Mouse (Mus musculus): ENCODE measurements around the gene Foxa3.

- no peak for TF ChIP-seq CTCF (IDR thresholded peaks at IDR 0.05)
- no peak for TF ChIP-seq EP300 (IDR thresholded peaks at IDR 0.05)
Observed at GRCm38 (mm10) chr7:19055108-19055507, 31.8 kb upstream of the Foxa3 start.
